Mouse (Mus musculus): ENCODE data around the gene Pde4d. TPM values are rescaled to one million over a fixed set of nuclear protein-coding genes. Genes with fewer than 3 reads are reported as not detected.
A peak's percentile ranks its signal among the peaks of the same experiment; 100 is the strongest.

Pde4d gene
- total RNA-seq, 2 experiments from 2014 or later: 103 to 116 TPM

- intact Hi-C loops (cut with DNase I): no loop called here
- DNase-seq (ENCODE audit: low spot score in 2 of 2): no peak
Measured at GRCm38 (mm10) chr13:109238670-109239069, 788.9 kb downstream of the Pde4d start.

DNA sequence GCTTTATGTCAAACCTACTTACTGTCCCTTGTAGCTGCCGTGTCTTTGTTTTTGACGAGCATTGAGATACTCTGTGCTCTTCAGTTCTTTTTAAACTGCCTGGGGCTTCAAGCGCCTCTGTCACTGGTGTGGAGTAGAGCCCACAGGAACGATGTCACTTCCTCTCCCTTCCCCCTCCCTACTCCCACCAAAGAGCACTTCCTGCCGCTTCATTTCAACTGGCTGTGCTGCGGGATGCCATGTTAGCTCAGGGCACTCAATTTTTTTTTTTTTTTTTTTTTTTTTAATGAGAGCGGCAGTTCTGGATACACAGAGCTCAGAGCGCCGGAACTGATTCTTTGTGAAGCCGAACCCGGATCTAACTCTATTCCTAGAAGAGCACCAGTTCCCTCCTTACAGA, 789.5 kb downstream of the Pde4d start:
- intact Hi-C loops (cut with DNase I): no loop called here
- peak; percentile 27 to 64 for DNase-seq (ENCODE audit: low spot score in 2 of 2)

DNA sequence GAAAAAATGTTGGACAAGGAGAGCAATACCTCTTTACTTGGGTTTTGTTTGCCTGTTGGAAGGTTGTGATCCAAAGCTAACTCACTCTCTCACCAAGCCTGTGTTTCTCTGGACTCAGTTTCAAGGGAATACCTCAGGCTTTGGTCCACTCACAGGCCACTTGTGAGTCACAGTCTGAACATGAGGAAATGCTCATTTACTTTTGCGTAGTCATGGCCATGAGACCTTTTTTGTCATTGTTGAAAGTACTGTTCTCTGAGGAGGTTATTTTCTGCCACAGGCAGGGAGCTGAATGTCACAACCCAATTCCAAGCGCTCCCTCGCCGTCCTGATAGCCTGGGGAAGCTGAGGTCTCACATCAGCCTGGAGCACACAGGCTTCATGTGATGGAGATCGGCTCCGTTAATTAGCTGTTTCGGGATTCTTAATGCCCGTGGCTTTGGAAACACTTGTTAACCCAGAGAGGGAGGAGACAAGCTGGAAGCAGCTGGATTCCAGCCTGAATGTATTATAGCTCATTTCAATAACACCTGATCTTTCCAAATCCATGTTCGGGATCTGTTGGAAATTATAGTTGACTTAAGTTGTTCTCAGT, 792.8 kb downstream of the Pde4d start:
- intact Hi-C loops (cut with DNase I): no loop called here
- no peak for DNase-seq (ENCODE audit: low spot score in 2 of 2)

DNA sequence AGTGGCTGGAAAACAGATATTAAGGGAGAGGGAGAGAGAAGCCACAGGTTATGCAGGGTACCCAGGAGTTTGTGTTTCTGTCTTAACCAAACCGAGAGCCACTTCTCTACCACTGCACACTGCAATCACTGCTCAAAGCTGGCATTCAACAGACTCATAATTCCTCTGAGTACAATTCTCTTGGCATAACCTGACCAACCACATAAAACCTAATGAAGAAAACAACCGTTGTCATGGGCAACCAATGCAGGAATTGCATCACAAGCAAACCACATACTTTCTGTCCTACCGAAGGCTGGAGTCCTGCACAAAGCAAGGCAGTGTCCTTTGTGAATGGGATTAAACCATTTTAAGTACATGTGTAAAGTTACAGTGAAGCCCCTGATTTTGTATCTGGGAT, 793.4 kb downstream of the Pde4d start:
- no peak for DNase-seq (ENCODE audit: low spot score in 2 of 2)
- intact Hi-C loops (cut with DNase I): no loop called here

GRCm38 (mm10) chr13:109247061-109247460, 797.3 kb downstream of the Pde4d start:
- DNase-seq (ENCODE audit: low spot score in 2 of 2): no peak
- intact Hi-C loops (cut with DNase I): no loop called here

- intact Hi-C loops (cut with DNase I): no loop called here
- DNase-seq (ENCODE audit: low spot score in 2 of 2): no peak
Measured at GRCm38 (mm10) chr13:109249315-109249714, 799.6 kb downstream of the Pde4d start.

DNA sequence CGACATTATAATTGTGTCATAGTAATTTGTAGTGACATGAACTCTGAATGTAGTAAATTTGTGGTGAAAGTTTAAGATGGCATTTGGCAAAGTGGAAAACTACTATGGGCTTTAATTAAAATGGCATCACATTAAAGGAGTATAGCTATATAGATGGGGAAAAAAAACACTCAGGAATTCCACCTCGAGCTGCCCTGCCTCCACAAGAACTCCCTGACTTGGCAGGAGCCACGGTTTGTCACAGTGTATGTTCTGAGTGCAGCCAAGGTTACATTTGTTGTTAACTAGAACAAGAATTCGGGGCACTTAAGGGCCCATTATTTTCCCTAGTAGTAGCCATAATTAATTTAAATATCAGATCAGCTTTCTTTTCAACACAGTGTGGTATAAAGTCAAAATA, 805.9 kb downstream of the Pde4d start:
- intact Hi-C loops (cut with DNase I): no loop called here
- DNase-seq (ENCODE audit: low spot score in 2 of 2): no peak

DNA sequence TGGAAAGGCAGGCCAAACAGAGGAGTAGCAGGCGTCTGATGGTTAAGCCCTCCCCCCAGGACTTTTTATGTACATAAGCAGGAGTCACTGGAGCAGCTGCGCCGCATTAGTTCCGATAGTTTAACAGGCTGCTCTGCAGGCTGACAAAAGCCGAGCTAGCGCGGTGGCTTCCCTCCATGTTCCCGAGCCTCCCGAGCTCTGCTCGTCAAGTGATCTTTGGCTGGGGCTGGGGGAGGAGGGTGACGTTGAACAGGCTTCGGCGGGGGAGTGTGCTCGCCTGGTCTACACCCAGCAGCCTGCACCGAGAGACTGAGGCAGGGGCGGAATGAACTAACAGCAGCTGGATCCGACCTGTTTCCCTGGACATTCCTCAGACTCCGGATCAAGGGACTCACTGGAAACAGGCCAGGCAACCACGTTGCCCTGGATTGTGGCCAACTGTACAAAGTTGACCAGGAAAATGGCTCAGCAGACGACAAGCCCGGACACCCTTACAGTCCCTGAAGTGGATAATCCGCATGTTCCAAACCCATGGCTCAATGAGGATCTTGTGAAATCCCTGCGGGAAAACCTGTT, 810.6 kb downstream of the Pde4d start:
- peak; percentile 23 to 47 for DNase-seq (ENCODE audit: low spot score in 2 of 2)
- intact Hi-C loops (cut with DNase I): no loop called here

GRCm38 (mm10) chr13:109260796-109261516, 811.2 kb downstream of the Pde4d start:
- DNase-seq (ENCODE audit: low spot score in 2 of 2): no peak
- intact Hi-C loops (cut with DNase I): no loop called here

- intact Hi-C loops (cut with DNase I): no loop called here
- no peak for DNase-seq (ENCODE audit: low spot score in 2 of 2)
Measured at GRCm38 (mm10) chr13:109261642-109262220, 812.0 kb downstream of the Pde4d start.

GRCm38 (mm10) chr13:109262501-109262900, 812.8 kb downstream of the Pde4d start:
- no peak for DNase-seq (ENCODE audit: low spot score in 2 of 2)

GRCm38 (mm10) chr13:109263833-109264232, 814.1 kb downstream of the Pde4d start:
- intact Hi-C loops (cut with DNase I): no loop called here
- no peak for DNase-seq (ENCODE audit: low spot score in 2 of 2)

More at GRCm38 (mm10) chr13:109262501-109262900, 812.8 kb downstream of the Pde4d start:
- intact Hi-C loops (cut with DNase I): no loop called here

DNA sequence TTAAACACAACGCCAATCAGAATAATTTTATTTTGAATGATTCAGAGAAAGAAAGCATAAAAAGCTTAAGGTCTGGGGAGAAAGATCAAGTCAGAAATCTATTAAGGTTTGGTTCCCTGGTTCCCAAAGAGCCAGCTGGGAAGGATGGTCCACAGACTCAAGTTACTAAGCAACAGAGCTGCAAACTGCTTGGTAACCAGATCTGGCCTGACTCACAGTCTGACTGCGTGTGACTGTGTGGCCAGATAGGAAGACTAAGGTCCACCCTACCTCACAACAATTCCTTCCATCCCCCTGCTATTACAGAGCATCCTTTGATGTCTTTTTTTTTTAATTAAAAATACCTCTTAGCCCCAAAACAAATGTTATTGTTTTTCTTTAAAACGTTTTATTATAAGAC, 818.5 kb downstream of the Pde4d start:
- DNase-seq (ENCODE audit: low spot score in 2 of 2): peak; percentile 29 to 43
- intact Hi-C loops (cut with DNase I): no loop called here

DNA sequence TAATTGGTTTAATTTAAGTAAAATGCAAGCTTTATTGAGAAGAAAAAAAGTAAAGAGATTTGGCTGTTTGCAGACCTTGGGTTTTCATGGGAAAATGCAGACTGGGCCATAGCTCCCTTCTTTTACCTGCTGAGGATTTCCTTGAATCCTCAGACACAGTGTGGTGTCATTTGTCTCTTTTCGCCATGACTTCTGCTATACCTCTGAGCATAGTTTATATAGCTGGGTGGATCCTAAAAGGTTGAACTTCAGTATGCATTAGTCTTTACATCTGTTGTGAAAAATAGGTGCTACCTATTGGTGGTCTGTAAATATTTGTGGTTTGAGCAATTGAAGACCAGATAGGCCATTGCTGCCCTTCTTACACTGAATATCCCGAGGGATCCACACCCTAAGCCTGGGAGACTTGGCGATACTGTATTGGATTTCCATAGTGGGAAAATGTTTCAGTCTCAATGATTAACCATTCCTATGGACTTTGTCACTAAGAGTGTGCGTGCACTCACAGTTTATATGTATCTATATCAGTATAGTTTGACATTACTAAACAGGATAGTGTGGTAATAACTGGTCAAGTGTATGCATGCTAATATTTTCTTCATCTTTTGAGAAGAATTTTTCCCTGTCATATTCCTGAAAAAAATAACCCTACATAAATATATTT, 819.0 kb downstream of the Pde4d start:
- intact Hi-C loops (cut with DNase I): no loop called here
- DNase-seq (ENCODE audit: low spot score in 2 of 2): no peak

DNA sequence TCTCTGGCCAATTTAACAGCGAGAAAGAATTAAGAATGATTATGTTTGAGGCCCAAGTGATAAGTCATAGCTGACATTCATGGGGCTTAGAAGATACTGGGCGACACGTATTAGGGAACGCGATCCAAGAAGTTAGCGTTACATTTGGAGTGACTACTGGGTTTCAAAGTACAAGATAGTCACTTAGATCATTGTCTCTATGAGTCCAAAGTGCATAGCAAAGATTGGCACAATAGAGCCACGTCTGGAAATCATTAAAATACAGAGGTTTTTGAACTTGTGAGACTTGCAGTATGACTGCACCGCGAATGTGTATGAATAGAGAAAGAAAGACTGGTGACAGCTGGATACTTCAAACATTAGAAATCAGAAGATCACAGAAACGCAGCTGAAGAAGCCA, 825.1 kb downstream of the Pde4d start:
- intact Hi-C loops (cut with DNase I): no loop called here
- DNase-seq (ENCODE audit: low spot score in 2 of 2): no peak

- intact Hi-C loops (cut with DNase I): no loop called here
Measured at GRCm38 (mm10) chr13:109277792-109278191, 828.0 kb downstream of the Pde4d start.

GRCm38 (mm10) chr13:109278504-109278912, 828.8 kb downstream of the Pde4d start:
- intact Hi-C loops (cut with DNase I): no loop called here
- peak; percentile 38 to 73 for DNase-seq (ENCODE audit: low spot score in 2 of 2)

More at GRCm38 (mm10) chr13:109277792-109278191, 828.0 kb downstream of the Pde4d start:
- DNase-seq (ENCODE audit: low spot score in 2 of 2): no peak

- intact Hi-C loops (cut with DNase I): no loop called here
- DNase-seq (ENCODE audit: low spot score in 2 of 2): no peak
Measured at GRCm38 (mm10) chr13:109279211-109279610, 829.5 kb downstream of the Pde4d start.

- peak; percentile 24 to 54 for DNase-seq (ENCODE audit: low spot score in 2 of 2)
- intact Hi-C loops (cut with DNase I): no loop called here
Measured at GRCm38 (mm10) chr13:109280433-109280832, 830.7 kb downstream of the Pde4d start.

- DNase-seq (ENCODE audit: low spot score in 2 of 2): no peak
- intact Hi-C loops (cut with DNase I): no loop called here
Measured at GRCm38 (mm10) chr13:109287465-109287864, 837.7 kb downstream of the Pde4d start.
